Mouse (Mus musculus) MEL (cell line): ENCODE data around the gene Fchsd2. TPM values are rescaled to one million over a fixed set of nuclear protein-coding genes. Genes with fewer than 3 reads are reported as not detected.

ENCODE experiments used
- DNase-seq: peaks from one replicate; pipeline ENCODE4 v3.0.0; 2011; ENCODE audit warnings: low read depth, low spot score
- H3K27ac ChIP-seq: 2 replicates; pipeline ENCODE4 v1.5.1; 2012; ENCODE audit warnings: low read depth, mild to moderate bottlenecking, control low read depth, low read length, moderate library complexity; ENCODE audit not compliant: control insufficient read depth
- H3K27me3 ChIP-seq, 2 experiments: fragments of 150-350 bp in 1 of 2; sonication (generic) in 1 of 2; 2 replicates each; pipeline ENCODE4 v1.6.1; 2012; ENCODE audit warnings: low read length in 2 of 2, mild to moderate bottlenecking in 2 of 2, improper control_type of control experiment in 1 of 2, moderate library complexity in 1 of 2; ENCODE audit not compliant: insufficient read depth in 2 of 2, control insufficient read depth in 1 of 2
- H3K36me3 ChIP-seq, 2 experiments: 2 replicates each; pipeline ENCODE4 v1.6.1; 2012 to 2014; ENCODE audit warnings: low read length in 2 of 2, improper control_type of control experiment in 1 of 2, inconsistent platforms in 1 of 2, mild to moderate bottlenecking in 1 of 2; ENCODE audit not compliant: insufficient read depth in 2 of 2, control insufficient read depth in 1 of 2
- H3K4me1 ChIP-seq, 2 experiments: fragments of 150-350 bp in 1 of 2; sonication (generic) in 1 of 2; 2 replicates each; pipeline ENCODE4 v1.6.1; 2012; ENCODE audit warnings: low read length in 2 of 2, improper control_type of control experiment in 1 of 2, mild to moderate bottlenecking in 1 of 2; ENCODE audit not compliant: insufficient read depth in 2 of 2, control insufficient read depth in 1 of 2
- H3K4me3 ChIP-seq, 2 experiments: fragments of 150-350 bp in 1 of 2; sonication (generic) in 1 of 2; 2 replicates each; pipeline ENCODE4 v1.5.1; 2012; ENCODE audit warnings: low read depth in 2 of 2, low read length in 2 of 2, mild to moderate bottlenecking in 2 of 2, moderate library complexity in 2 of 2, control low read depth in 1 of 2, improper control_type of control experiment in 1 of 2; ENCODE audit not compliant: control insufficient read depth in 1 of 2, insufficient read depth in 1 of 2
- H3K79me2 ChIP-seq: 2 replicates; pipeline ENCODE4 v1.6.1; 2012; ENCODE audit warnings: mild to moderate bottlenecking, low read length, moderate library complexity; ENCODE audit not compliant: control insufficient read depth, poor library complexity, insufficient read depth
- H3K9ac ChIP-seq: 2 replicates; pipeline ENCODE4 v1.6.1; 2012; ENCODE audit warnings: low read depth, mild to moderate bottlenecking, control low read depth, low read length, moderate library complexity; ENCODE audit not compliant: control insufficient read depth, poor library complexity, severe bottlenecking
- H3K9me3 ChIP-seq: fragments of 150-350 bp; sonication (generic); replicated peaks from 2 replicates; pipeline ENCODE4 v1.6.1; 2012; ENCODE audit warnings: mild to moderate bottlenecking, low read length, improper control_type of control experiment, moderate library complexity; ENCODE audit not compliant: insufficient read depth
- BHLHE40 ChIP-seq: IDR thresholded peaks from 2 replicates; pipeline ENCODE4 v1.6.1; 2012; ENCODE audit warnings: low read depth, mild to moderate bottlenecking, inconsistent platforms, low read length, improper control_type of control experiment, borderline replicate concordance
- CHD1 ChIP-seq: IDR thresholded peaks from 2 replicates; pipeline ENCODE4 v1.6.1; 2012; ENCODE audit warnings: low read depth, mild to moderate bottlenecking, inconsistent platforms, low read length, improper control_type of control experiment
- CHD2 ChIP-seq: IDR thresholded peaks from 2 replicates; pipeline ENCODE4 v1.6.1; 2011; ENCODE audit warnings: low read length, improper control_type of control experiment
- CTCF ChIP-seq, 3 experiments: IDR thresholded peaks in 2 of 3; conservative IDR thresholded peaks in 1 of 3; 2 replicates each; pipeline ENCODE4 v1.5.1; 2011 to 2012; ENCODE audit warnings: low read length in 3 of 3, low read depth in 2 of 3, mild to moderate bottlenecking in 2 of 3, improper control_type of control experiment in 1 of 3, inconsistent platforms in 1 of 3, mixed read lengths in 1 of 3, moderate library complexity in 1 of 3; ENCODE audit not compliant: control insufficient read depth in 1 of 3, insufficient read depth in 1 of 3, poor library complexity in 1 of 3, severe bottlenecking in 1 of 3
- ELF1 ChIP-seq: IDR thresholded peaks from 2 replicates; pipeline ENCODE4 v1.6.1; 2014; ENCODE audit warnings: low read depth, mild to moderate bottlenecking, inconsistent platforms, low read length, improper control_type of control experiment, moderate library complexity
- GATA1 ChIP-seq: IDR thresholded peaks from 2 replicates; pipeline ENCODE4 v1.6.1; 2011; ENCODE audit warnings: low read depth, low read length, improper control_type of control experiment
- HCFC1 ChIP-seq: IDR thresholded peaks from 2 replicates; pipeline ENCODE4 v1.6.1; 2012; ENCODE audit warnings: low read depth, mild to moderate bottlenecking, inconsistent platforms, low read length, improper control_type of control experiment, moderate library complexity
- JUND ChIP-seq: IDR thresholded peaks from 2 replicates; pipeline ENCODE4 v1.6.1; 2011; ENCODE audit warnings: low read depth, mild to moderate bottlenecking, improper control_type of control experiment, low read length
- KAT2A ChIP-seq: conservative IDR thresholded peaks from 2 replicates; pipeline ENCODE4 v1.6.1; 2012; ENCODE audit warnings: low read depth, low read length, improper control_type of control experiment, inconsistent platforms
- MAX ChIP-seq: IDR thresholded peaks from 2 replicates; pipeline ENCODE4 v1.6.1; 2011; ENCODE audit warnings: low read length, improper control_type of control experiment
- MAZ ChIP-seq: IDR thresholded peaks from 2 replicates; pipeline ENCODE4 v1.6.1; 2012; ENCODE audit warnings: low read depth, mild to moderate bottlenecking, inconsistent platforms, low read length, improper control_type of control experiment
- MEF2A ChIP-seq: IDR thresholded peaks from 2 replicates; pipeline ENCODE4 v1.6.1; 2014; ENCODE audit warnings: low read depth, mild to moderate bottlenecking, inconsistent platforms, low read length, improper control_type of control experiment; ENCODE audit not compliant: poor library complexity, insufficient replicate concordance, severe bottlenecking; ENCODE audit errors: extremely low read depth
- MXI1 ChIP-seq: IDR thresholded peaks from 2 replicates; pipeline ENCODE4 v1.6.1; 2011; ENCODE audit warnings: mild to moderate bottlenecking, low read depth, low read length, improper control_type of control experiment
- NRF1 ChIP-seq: IDR thresholded peaks from 2 replicates; pipeline ENCODE4 v1.6.1; 2014; ENCODE audit warnings: low read depth, mild to moderate bottlenecking, inconsistent platforms, low read length, improper control_type of control experiment, moderate library complexity; ENCODE audit not compliant: poor library complexity, insufficient read depth, severe bottlenecking
- POLR2A ChIP-seq, 2 experiments: IDR thresholded peaks; 2 replicates each; pipeline ENCODE4 v1.6.1; 2011 to 2012; ENCODE audit warnings: low read length in 2 of 2, mild to moderate bottlenecking in 2 of 2, control low read depth in 1 of 2, improper control_type of control experiment in 1 of 2, low read depth in 1 of 2, moderate library complexity in 1 of 2; ENCODE audit not compliant: control insufficient read depth in 1 of 2, insufficient read depth in 1 of 2, poor library complexity in 1 of 2
- POLR2AphosphoS2 ChIP-seq: IDR thresholded peaks from 2 replicates; pipeline ENCODE4 v1.6.1; 2011; ENCODE audit warnings: low read length, improper control_type of control experiment
- POLR2AphosphoS5 ChIP-seq: IDR thresholded peaks from 2 replicates; pipeline ENCODE4 v1.6.1; 2012; ENCODE audit warnings: low read depth, borderline replicate concordance, mild to moderate bottlenecking, inconsistent platforms, low read length, moderate library complexity, mixed read lengths
- SIN3A ChIP-seq: IDR thresholded peaks from 2 replicates; pipeline ENCODE4 v1.6.1; 2012; ENCODE audit warnings: low read length, improper control_type of control experiment, inconsistent platforms
- TAL1 ChIP-seq: IDR thresholded peaks from 2 replicates; pipeline ENCODE4 v1.6.1; 2012; ENCODE audit warnings: mild to moderate bottlenecking, inconsistent platforms, low read length, moderate library complexity, mixed read lengths
- TBP ChIP-seq: IDR thresholded peaks from 2 replicates; pipeline ENCODE4 v1.8.0; 2011; ENCODE audit warnings: low read depth, low read length, improper control_type of control experiment
- USF1 ChIP-seq: IDR thresholded peaks from 2 replicates; pipeline ENCODE4 v1.6.1; 2014; ENCODE audit warnings: low read depth, mild to moderate bottlenecking, inconsistent platforms, low read length, improper control_type of control experiment, moderate library complexity
- USF2 ChIP-seq, 2 experiments: IDR thresholded peaks; 2 replicates each; pipeline ENCODE4 v1.6.1; 2011 to 2012; ENCODE audit warnings: improper control_type of control experiment in 2 of 2, low read length in 2 of 2, borderline replicate concordance in 1 of 2, inconsistent platforms in 1 of 2, low read depth in 1 of 2, mild to moderate bottlenecking in 1 of 2; ENCODE audit not compliant: insufficient read depth in 1 of 2
- ZNF384 ChIP-seq: IDR thresholded peaks from 2 replicates; pipeline ENCODE4 v1.6.1; 2012; ENCODE audit warnings: low read depth, mild to moderate bottlenecking, inconsistent platforms, low read length, improper control_type of control experiment
- polyA plus RNA-seq, 2 experiments: library from polyadenylated mRNA; stranded (reverse) in 1 of 2; unstranded in 1 of 2; fragments of >175 nt in 1 of 2; fragments of >200 nt in 1 of 2; gene quantifications; 2 replicates each; pipeline versions ENCODE4 v1.2.1 to v1.2.4; 2012; ENCODE audit warnings: low replicate concordance in 2 of 2, low read depth in 1 of 2; ENCODE audit not compliant: insufficient read length in 2 of 2, insufficient read depth in 1 of 2, missing spikeins in 1 of 2
- total RNA-seq: library from RNA; depleted of rRNA; stranded (reverse); fragments of 300-350 nt; gene quantifications from 2 replicates; pipeline ENCODE4 v1.2.3, GENCODE M21; 2012

Fchsd2 gene
- total and polyA plus RNA-seq, 3 experiments: 3.9 to 6.3 TPM; not detected in 1

DNA sequence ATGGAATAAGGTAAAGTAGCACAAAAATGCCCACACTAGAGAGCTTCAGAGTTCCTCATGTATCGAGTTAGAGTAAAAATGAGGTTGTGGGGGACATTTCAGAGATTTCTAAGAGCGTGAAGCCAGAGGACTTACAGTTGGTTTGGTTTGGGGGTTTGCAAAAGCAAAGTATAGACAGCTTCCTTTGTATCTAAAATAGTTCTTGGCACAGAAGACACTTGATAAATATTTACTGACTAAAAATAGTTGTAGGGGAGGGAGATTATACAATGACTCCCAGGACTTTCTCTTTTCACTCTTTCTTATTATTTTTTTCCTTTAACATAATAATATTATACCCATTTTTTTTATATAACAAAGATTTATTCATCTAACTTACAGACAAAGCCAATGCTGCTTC lies 86.1 kb downstream of the Fchsd2 start:
- Histone ChIP-seq H3K9ac (no peak overlapping the region), H3K4me1 (no peaks in the 10 kb centered on the region; a peak in 1 of 4 replicates), H3K27ac (no peak overlapping the region), H3K79me2 (no peaks in the 10 kb centered on the region), H3K27me3 (no peaks in the 10 kb centered on the region), H3K9me3 (no peaks in the 10 kb centered on the region), H3K36me3 (no peaks in the 10 kb centered on the region)
- no peak for DNase-seq
- TF ChIP-seq USF2 (IDR thresholded peaks at IDR 0.05; ENCODE audit: borderline replicate concordance in 1 of 2, insufficient read depth in 1 of 2, low read depth in 1 of 2, low read length in 2 of 2): no peak
- TF ChIP-seq USF1: no peak
- TF ChIP-seq CHD2: no peak
- no peak for TF ChIP-seq JUND
- no peak for TF ChIP-seq MAX
- TF ChIP-seq MEF2A: no peak
- TF ChIP-seq TBP: no peak
- TF ChIP-seq ELF1: no peak
- no peak for TF ChIP-seq HCFC1
- no peak for TF ChIP-seq MAZ
- TF ChIP-seq KAT2A: no peak
- no peak for TF ChIP-seq POLR2AphosphoS2
- no peak for TF ChIP-seq POLR2A (IDR thresholded peaks at IDR 0.05; ENCODE audit: control insufficient read depth in 1 of 2, insufficient read depth in 1 of 2, low read depth in 1 of 2, low read length in 2 of 2, poor library complexity in 1 of 2)
- TF ChIP-seq ZNF384: no peak
- TF ChIP-seq NRF1: no peak
- TF ChIP-seq TAL1: no peak
- no peak for TF ChIP-seq POLR2AphosphoS5
- no peak for TF ChIP-seq MXI1
- no peak for TF ChIP-seq GATA1
- TF ChIP-seq BHLHE40: no peak
- TF ChIP-seq, all 39 proteins: peak for 0
- no peak overlapping the region for H3K4me3 ChIP-seq

- Histone ChIP-seq H3K79me2 (no peaks in the 10 kb centered on the region), H3K4me3 (no peak overlapping the region), H3K9ac (no peak overlapping the region), H3K4me1 (no peaks in the 10 kb centered on the region), H3K27me3 (no peaks in the 10 kb centered on the region), H3K9me3 (no peaks in the 10 kb centered on the region), H3K36me3 (peaks cover 0 to 2% of the 10 kb centered on the region in 2 experiments; a peak in 2 of 4 replicates), H3K27ac (no peak overlapping the region)
- TF ChIP-seq CHD1: no peak
- no peak for TF ChIP-seq POLR2AphosphoS2
- no peak for TF ChIP-seq HCFC1
- TF ChIP-seq SIN3A: no peak
- TF ChIP-seq CTCF (IDR thresholded peaks at IDR 0.05 in 2 of 3, conservative IDR thresholded peaks at IDR 0.05 in 1 of 3; ENCODE audit: control insufficient read depth in 1 of 3, insufficient read depth in 1 of 3, low read depth in 2 of 3, low read length in 3 of 3, poor library complexity in 1 of 3, severe bottlenecking in 1 of 3): no peak
- DNase-seq: no peak
These were observed 98.8 kb downstream of the Fchsd2 start for GRCm38 (mm10) chr7:101191326-101191969.
